Mouse (Mus musculus) cerebellum, adult (tissue): ENCODE measurements around the gene Oas1g.
"Not testable (repeated sequence)": the region's sequence is repeated elsewhere in the genome, so short reads cannot be mapped to it uniquely, and the experiment has no call there.

Source experiments
- ATAC-seq: cut with Nextera tagmentation; 2 replicates; pipeline ENCODE4 v1.9.2; 2017; ENCODE audit warnings: mild to moderate bottlenecking, moderate library complexity, mixed read lengths; ENCODE audit not compliant: insufficient number of reproducible peaks, low FRiP score, low TSS enrichment

Gene Oas1g

DNA sequence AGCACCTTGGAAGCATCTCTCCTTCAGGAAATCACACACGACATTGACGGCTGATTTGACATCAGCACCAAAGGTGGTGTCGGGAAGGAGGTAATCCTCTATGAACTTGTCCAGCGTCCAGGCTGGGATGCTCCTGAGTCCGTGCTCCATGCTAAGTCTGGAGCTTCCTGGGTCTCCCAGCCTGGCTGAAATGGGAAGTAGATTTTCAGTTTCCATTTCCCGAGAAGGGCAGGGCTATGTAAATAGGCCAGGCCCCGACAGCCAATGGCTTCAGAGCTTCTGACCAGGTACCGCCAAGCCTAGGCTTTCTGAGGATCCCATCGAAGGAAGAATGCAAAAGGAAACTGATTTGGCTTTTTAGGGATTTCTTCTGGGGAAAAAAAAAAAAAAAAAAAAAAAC lies at the start of gene Oas1g:
Gene Oas1g, minus strand, starts transcription at position 201 of the 400 bp plus-strand sequence.
- ATAC-seq: not testable (repeated sequence)

DNA sequence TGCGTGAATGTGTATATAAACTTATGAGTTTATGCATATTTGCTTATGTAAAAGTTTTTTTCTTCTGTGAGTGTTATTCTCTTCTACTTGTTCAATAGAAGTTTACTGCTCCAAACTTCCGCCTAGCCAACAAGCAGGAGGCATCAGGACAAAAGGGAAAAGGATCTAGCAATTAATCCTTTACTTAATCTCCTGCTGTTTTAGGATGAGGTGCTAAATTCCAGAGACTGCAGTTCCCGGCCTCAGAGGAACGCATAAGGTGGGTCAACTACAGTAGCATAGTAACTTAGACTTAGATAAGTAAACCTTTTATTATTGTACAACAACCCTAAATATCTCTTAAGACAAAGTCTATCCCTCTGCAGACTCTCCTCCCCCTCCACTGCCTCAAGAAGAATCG lies 46.6 kb upstream of the Oas1g start:
- ATAC-seq: no peak

DNA sequence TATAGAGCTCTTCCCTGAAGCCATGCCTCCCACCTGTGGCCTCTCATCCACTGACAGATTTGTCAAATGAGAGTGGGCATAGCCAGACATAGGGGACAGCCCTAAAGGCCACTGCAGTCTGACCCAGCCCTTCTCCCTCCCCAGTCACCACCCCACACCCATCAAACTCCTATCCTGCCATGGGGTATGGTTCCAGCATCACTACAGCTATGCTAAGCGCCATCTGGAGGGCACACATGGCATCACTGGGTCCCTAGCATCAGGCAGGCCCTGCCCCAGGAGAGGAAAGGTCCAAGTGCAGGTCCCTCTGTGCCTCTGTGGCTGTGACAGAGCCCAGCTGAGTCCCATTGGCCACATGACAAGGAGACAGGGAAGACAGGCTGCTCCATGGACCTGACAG lies 39.6 kb upstream of the Oas1g start:
- ATAC-seq: no peak

DNA sequence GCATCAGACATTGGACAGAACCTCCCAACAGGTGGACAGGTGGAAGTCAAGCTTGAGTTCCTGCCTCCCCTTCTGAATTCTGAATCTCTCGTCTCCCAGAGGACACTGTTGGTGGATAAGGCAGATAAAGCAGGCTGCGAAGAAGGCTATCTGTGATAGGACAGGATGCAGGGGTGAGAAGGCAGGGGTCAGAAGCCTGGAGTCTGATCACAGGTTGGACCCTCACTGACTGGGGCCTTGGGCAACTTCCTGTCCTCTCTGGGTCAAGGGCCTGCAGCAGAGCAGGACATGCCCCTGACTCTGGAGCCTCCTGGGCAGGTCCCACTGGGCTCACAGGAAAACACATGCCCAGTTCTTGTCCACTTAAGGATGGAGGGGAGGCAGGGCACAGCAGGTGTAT lies 38.9 kb upstream of the Oas1g start:
- not testable (repeated sequence) for ATAC-seq

DNA sequence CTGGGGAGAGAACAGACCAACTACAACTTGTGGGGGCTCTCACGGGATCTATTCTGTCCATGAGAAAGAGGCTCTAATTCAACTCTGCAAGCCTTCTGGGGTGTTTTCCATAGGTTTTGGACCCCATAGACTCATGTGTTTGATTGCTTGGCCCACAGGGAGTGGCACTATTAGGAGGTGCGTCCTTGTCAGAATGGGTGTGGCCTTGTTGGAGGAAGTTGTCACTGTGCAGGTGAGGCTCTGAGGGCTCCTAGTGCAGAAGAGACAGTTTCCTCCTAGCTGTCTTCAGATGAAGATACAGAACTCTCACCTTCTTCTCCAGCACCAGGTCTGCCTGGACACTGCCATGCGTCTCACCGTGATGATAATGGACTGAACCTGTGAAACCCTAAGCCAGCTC lies 37.1 kb upstream of the Oas1g start:
- ATAC-seq: not testable (repeated sequence)

DNA sequence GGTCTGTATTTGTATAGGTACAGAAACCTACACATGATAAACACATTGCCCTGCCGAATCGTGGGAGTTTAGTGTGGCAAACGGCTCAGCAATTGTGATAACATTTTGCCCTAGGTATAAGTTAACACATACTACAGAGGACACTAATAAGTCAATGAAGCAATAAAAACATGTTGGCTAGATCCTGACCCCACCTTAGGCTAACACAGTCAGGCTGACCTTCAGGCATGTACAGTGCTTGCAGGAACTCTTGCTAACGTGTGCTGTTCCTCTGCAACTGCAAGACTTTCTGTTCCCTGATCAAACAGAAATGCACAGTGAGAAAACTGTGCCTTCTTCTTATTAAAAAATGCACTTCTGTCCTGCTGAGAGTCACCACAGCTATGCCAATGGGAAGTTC lies 36.6 kb upstream of the Oas1g start:
- ATAC-seq: no peak

DNA sequence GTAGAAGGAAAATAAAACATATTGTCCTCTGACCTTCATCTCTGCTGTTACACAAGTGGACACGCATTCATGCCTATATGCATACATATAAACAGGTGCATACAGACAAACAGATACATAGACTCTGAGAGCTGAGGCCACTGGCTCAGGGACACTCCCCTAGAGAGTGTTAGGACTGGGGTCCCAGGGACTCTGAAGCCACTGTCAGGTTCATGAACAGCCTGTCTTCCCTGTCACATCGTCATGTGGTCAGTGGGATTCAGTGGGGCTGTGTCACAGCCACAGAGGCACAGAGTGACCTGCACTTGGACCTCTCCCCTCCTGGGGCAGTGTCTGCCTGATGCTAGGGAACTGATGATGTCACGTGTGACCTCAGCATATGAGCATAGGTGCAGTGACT lies 32.9 kb upstream of the Oas1g start:
- no peak for ATAC-seq

DNA sequence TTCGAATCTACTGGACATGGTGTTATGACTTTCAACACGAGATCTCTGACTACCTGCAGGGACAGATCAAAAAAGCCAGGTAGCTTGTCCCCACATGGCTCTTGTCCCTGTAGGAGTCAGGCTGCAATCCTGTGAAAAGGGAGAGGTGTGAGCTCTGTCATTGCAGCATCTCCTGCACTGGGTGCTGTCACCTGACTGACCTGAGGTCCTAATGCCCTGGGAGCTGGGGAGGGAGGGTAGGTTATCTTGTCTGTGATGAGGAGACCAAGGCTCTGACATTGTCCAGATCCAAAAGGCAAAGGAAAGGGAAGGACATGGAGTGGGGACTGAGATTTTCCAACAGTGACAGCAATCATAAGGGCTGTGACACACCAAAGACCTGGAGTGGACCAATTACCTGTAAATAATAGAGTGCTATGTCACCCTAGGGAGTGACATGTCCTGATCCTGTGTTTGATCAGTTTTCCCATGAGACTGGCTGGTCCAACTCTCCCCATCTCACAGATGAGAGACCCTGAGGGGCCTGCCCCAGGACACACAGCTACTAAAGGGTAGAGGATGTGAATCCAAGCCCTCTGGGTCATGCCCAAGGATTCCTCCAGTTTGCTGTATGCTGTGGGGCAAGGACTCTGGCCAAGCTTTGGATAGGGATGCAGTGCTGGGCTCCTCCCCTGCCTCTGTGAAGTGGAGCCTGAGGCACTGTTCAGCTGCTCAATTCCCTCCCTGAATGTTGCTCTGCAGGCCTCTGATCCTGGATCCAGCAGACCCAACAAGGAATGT lies 31.9 kb upstream of the Oas1g start:
- not testable (repeated sequence) for ATAC-seq

DNA sequence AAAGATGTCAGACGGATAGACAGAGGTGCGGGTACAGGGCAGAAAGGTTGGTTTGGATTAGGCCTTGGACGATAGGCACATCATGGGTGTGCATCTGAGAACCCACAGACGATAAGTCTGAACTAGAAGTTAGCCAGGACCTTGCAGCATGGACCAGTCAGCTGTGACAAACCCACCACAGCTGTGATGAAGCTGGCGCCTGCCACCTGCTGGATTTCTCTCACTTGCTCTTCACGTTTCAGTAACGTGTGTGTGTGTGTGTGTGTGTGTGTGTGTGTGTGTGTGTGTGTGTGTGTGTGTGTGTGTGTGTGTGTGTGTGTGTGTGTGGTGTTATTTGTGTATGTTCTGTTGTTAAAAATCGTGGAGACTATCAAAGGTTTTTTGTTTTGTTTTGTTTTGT lies 26.8 kb upstream of the Oas1g start, which contains the start of gene Oas1d:
Gene Oas1d, plus strand, starts transcription at position 333 of the 400 bp plus-strand sequence.
- ATAC-seq: not testable (repeated sequence)

DNA sequence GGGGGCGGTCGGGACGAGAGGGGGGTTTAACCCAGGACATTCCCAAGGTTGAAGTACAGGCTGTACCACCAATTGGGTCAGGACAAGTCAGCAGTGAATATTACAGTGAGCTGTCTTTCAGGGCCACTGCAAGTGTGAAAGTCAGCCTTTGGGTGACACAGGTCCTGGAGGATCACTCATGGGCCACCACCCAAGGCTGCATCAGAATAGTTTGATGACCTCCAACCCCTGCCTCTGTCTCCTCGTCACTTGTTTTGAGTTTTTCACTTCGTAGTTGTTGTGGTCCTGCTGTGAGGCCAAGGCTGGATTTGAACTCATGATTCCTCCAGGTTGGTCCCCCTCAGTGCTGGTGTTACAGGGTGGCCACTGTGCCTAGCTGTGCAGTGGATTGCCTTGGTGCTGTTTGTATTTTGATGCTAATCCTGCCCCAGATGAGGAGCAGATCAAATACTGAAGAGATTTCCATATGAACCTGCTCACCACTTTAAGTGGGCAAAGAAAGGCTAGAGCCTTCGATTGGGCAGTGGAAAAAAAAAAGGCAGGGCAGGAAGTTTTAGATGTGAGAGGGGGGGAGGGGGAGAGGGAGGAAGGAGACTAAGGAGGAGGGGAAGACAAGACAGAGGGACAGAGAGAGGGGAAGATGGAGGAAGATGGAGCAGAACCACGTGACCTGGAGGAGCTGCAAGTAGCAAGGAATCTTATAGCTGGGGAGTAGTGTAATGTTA lies 20.9 kb upstream of the Oas1g start:
- ATAC-seq: no peak

DNA sequence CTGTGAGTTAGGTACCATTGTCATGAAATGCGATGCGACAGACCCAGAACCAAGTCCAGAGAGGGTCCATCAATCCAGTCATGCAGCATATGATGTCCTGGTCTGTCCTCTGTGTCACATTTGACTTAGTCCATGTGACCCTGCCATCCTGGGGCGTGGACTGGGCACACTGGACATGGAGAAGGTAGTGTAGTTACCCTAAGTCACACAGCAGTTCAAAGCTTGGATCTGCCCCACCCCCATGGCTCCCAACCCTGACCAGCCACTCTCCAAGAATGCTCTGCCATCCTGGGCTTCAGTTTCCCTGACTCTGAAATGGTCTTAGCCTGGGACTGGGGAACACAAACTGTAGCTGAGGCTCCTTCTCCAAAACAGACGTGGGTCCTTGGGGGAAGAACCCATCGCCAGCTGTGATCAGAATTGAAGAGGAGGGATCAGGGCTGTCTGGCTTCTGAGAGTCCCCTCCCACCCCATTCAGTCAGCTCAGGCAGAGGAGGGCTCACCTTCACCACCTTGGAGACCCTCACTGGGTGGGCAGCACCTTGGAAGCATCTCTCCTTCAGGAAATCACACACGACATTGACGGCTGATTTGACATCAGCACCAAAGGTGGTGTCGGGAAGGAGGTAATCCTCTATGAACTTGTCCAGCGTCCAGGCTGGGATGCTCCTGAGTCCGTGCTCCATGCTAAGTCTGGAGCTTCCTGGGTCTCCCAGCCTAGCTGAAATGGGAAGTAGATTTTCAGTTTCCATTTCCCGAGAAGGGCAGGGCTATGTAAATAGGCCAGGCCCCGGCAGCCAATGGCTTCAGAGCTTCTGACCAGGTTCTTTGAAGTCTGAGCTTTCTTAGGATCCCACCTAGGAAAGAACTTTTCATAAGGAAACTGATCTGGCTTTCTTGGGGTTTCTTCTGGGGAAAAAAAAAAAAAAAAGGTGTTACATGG lies 19.6 kb upstream of the Oas1g start, which contains the start of gene Oas1a:
Gene Oas1a, minus strand, starts transcription at position 731 of the 943 bp plus-strand sequence.
- not testable (repeated sequence) for ATAC-seq

DNA sequence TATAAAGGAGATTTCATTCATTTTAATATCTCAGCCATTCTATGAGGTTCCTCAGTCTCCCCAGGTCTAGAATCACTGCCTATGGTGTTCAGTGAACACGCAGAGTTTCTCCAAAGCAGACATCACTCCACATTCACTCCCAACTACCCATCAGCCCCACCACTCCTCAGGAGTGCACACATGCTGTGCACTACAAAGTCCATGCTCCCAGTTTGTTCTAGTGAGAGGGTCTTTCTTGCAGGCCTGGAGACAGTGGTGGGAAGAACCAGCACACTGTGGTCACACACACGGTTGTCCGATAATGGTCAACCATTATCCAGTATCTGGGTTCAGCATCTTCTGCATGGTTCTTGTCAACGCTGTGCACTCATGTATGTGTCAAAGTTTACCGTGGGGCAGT lies 14.6 kb upstream of the Oas1g start:
- ATAC-seq: no peak

DNA sequence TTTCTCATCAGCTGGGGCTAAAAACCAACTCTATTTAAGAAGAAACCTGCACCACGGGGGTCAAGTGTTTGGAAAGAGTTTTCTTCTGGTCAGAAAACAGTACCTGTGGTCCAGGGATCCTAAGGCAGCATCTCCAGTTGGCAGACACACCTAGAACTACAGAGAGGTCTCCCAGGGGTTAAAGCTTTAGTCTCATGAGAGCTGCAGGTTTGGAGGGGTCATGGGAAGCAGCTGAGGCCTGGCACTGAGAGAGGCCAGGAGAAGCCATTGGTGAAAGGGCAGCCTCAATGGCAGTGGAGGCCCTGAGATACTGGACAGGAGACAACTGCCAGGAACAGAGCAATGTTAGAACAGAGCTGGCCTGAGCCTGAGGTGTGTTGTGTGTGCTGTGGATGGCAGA lies 13.3 kb upstream of the Oas1g start:
- ATAC-seq: no peak

DNA sequence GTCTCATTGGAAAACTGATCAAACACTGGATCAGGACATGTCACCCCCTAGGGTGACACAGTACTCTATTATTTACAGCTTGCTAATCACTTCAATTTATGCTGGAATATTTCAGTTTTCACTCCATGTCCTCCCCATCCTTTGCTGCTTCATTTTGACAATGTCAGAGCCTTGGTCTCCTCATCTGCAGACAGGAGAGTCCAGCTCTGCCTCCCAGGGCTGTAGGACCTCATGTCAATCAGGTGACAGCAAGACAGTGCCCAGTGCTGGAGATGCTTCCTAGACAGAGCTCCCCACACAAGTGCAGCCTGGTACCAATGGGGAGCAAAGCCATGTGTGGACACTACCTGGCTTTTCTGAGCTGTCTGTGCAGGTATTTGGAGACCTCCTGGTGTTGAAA lies 11.3 kb upstream of the Oas1g start:
- ATAC-seq: no peak

DNA sequence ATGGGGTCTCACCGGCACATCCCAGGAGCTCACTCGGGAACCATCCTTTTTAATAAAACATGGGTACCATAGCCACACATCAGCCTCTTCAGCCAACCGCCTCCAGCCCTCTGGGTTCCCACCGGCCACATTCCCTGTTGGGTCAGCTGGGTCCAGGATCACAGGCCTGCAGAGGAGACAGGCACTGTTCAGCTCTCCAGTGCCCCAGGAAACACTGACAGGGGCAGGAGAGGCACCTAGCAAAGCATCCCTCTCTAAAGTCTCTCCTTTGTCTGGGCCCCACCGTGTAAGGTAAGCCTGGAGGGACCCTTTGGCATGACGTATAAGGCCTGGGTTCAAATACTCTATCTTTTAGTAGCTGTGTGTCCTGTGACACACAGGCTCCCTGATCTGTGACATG lies 10.9 kb upstream of the Oas1g start:
- no peak for ATAC-seq

DNA sequence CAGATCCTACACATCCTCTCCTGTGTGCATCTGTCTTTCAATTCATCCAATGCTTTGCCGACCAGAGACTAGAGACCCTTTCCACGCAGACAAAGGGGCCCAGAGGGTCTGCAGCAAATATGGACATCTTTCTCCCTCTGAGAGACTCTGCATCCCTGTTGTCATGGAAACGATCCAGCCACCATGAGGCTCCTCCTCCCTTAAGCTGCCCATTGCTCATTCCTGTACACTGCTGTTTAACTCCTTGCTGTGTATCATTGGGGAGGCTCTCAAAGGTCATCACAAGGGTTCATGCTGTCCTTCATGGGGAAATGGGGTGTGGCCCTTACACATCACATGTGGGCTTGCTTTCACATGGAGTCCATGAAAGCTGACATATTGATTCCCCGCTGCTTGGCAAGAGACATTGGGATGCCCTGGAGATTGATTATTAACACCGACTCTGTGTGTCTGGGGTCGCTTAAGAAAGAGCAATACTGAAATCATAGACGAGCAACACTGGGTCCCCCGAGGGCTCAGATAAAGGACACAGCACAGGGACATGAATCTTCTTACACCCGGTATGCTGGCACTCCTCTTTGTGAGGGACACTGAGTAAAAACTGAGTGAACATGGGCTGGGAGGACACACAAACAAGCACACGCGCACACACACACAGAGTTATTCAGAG lies 8.0 kb upstream of the Oas1g start:
- no peak for ATAC-seq

DNA sequence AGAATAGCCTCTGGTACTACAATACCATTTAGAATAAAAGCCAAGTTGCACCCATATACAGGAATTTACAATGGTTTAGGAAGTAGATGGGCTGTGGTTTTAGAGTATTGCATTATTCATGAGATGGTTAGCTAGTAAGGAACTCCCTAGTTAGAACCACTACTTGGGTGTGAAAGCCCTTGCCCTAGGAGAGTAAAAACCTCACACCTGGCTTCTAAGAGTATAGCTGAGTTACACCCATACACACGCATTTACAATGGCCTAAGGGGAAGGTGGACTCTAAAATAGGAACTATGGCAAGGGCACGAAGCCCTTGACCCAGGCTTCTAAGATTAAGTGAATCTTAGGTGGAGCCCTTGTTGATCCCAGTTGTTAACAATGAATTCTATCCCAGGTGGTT lies 7.3 kb upstream of the Oas1g start:
- not testable (repeated sequence) for ATAC-seq

DNA sequence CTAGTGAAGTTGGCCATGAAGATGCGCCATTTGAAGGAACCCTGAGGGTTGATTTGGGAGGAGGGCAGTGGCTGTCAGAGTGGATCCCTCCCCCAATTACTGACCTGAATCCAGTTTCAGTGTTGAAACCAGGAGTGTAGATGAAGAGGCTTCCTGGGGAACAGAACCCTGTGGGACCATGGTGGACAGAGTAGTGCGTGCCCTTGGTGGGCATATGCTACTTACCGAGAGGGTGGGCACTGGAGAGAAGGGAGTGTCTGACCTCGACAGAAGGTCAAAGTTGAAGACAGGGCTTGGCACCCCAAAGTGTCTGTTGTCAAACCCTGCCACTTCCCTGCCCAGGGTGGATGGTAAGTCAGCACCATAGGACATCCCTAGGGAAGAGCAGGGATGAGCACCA lies 6.5 kb upstream of the Oas1g start:
- not testable (repeated sequence) for ATAC-seq

DNA sequence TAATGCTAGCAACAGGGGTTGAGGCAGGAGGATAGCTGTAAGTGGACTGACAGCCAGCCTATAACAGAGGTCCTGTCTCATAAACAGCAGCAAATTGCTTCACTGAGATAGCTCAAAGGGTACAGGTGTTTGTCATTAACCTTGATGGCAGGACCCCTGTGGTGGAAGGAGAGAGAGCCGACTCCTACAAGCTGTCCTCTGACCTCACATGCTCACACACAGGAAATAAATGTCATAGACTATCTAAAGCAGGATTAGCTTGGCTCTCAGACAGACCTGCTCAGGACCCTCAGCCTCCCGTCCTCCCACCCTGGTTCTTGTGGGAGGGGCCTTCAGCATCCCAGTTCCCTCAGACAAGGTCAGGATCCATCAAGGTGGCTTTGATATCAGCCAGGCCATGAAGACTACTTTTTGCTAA lies 4.8 kb upstream of the Oas1g start:
- ATAC-seq: no peak
